ENCODE assay signal across 9 mouse cellular contexts in the genomic region with DNA sequence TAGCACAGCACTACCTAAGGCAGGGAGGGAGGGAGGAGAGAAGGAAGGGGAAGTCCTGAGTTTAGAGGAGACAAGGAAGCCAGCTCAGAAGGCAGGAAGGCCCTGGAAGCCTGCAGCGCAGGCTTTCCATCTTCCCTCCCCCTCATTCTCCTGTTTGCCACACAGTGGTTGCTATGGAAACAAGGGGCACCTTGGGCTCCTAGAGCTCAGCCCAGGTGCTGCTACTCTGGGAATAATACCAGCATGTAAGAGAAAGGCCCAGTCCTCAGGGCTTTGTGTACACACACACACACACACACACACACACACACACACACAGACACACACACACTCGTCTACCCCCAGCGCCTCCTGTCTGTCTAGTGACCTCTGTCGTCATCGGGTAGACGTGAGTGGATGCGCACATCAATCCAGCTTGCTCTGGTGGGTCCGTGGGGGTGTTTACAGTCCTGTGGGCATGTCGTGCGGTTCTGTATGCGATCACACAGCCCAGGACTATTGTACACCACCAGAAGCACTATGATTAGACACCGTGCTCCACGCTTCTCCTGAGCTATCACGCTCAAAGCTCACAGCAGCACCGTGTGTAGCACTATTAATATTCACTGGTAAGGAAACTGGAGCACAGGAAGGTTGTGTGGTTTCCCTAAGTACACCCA. TPM values are rescaled to one million over a fixed set of nuclear protein-coding genes. Genes with fewer than 3 reads are reported as not detected.
A peak's percentile ranks its signal among the peaks of the same experiment; 100 is the strongest.
DNase-seq lines count a peak whose midpoint lies in the region; ATAC-seq and TF ChIP-seq lines count a peak whose summit lies in the region.
"Had no signal": no experiment of that assay in that cellular context is flagged by ENCODE, and none has a peak within 500 bp of the region (broad histone marks: within the 10 kb centered on the region; RNA-seq: fewer than 3 reads in every experiment).

No protein-coding gene starts in this region.

- DNase-seq in kidney, postnatal 4 days: no peak
- DNase-seq in ES-CJ7 (ENCODE audit: low read depth, low spot score): peak; percentile 82
- no peak for DNase-seq in liver, embryonic 14.5 days (ENCODE audit: low read depth in 3 of 3, low spot score in 3 of 3)
- DNase-seq in cerebellum, adult 9-10 months: no peak
- DNase-seq in Muller cell, postnatal 12 days (ENCODE audit: inconsistent ontology term): no peak

- no peaks in the 10 kb centered on the region for H3K9me3 ChIP-seq in kidney, embryonic 16.5 days (ENCODE audit: low read length)
- no peaks in the 10 kb centered on the region for H3K9me3 ChIP-seq in forebrain, embryonic 13.5 days (replicated peaks)
- H3K9me3 ChIP-seq in liver, embryonic 14.5 days (ENCODE audit: control insufficient read depth, low read length): no peaks in the 10 kb centered on the region

- no peak overlapping the region for H3K4me2 ChIP-seq in kidney, embryonic 16.5 days (replicated peaks; ENCODE audit: low read depth, low read length)
- no peak overlapping the region for H3K4me2 ChIP-seq in forebrain, embryonic 13.5 days
- 0 out of 2 replicates have a peak overlapping the region, but pooled peaks have one; percentile 52 for H3K4me2 ChIP-seq in liver, embryonic 14.5 days (ENCODE audit: low read depth)

- no peak for TF ChIP-seq EP300 in liver, embryonic 14.5 days (IDR thresholded peaks at IDR 0.05; ENCODE audit: low read depth)

- TF ChIP-seq CTCF in liver, embryonic 14.5 days (IDR thresholded peaks at IDR 0.05; ENCODE audit: low read depth): no peak

- H3K27me3 ChIP-seq in kidney, embryonic 16.5 days (ENCODE audit: insufficient read depth, low read length): no peaks in the 10 kb centered on the region
- no peaks in the 10 kb centered on the region for H3K27me3 ChIP-seq in forebrain, embryonic 13.5 days
- no peaks in the 10 kb centered on the region for H3K27me3 ChIP-seq in liver, embryonic 14.5 days (ENCODE audit: control insufficient read depth, insufficient read depth, low read length)

- H3K4me1 ChIP-seq in kidney, embryonic 16.5 days (ENCODE audit: insufficient read depth, low read length): peaks cover 36% of the 10 kb centered on the region
- H3K4me1 ChIP-seq in forebrain, embryonic 13.5 days: peaks cover 19% of the 10 kb centered on the region
- peaks cover 30 to 42% of the 10 kb centered on the region in 2 experiments for H3K4me1 ChIP-seq in liver, embryonic 14.5 days (replicated peaks; ENCODE audit: control insufficient read depth in 2 of 2, insufficient read depth in 2 of 2, low read length in 1 of 2)

- H3K4me3 ChIP-seq in kidney, embryonic 16.5 days (ENCODE audit: low read length): no peak overlapping the region
- no peak overlapping the region for H3K4me3 ChIP-seq in forebrain, embryonic 13.5 days
- no peak overlapping the region for H3K4me3 ChIP-seq in liver, embryonic 14.5 days (ENCODE audit: insufficient read depth in 1 of 2, low read depth in 2 of 2, low read length in 2 of 2)
- H3K4me3 ChIP-seq: erythroblast, embryonic 14.5 days had no signal

- H3K27ac ChIP-seq in kidney, embryonic 16.5 days (ENCODE audit: low read length): no peak overlapping the region
- peak overlapping the region; percentile 72 for H3K27ac ChIP-seq in forebrain, embryonic 13.5 days
- peak overlapping the region; percentile 58; the same call in 1 of the 2 replicates for H3K27ac ChIP-seq in liver, embryonic 14.5 days

- WGBS in kidney, embryonic 16.5 days: 59% methylated on average over 15 of the region's 15 CpGs
- 46% methylated on average over 15 of the region's 15 CpGs for WGBS in forebrain, embryonic 13.5 days
- WGBS in liver, embryonic 14.5 days (ENCODE audit: insufficient replicate concordance): 47% methylated on average over 15 of the region's 15 CpGs

- H3K36me3 ChIP-seq in kidney, embryonic 16.5 days (ENCODE audit: insufficient read depth, low read length): no peaks in the 10 kb centered on the region
- no peaks in the 10 kb centered on the region for H3K36me3 ChIP-seq in forebrain, embryonic 13.5 days (ENCODE audit: poor library complexity, severe bottlenecking)
- H3K36me3 ChIP-seq in liver, embryonic 14.5 days (replicated peaks; ENCODE audit: control insufficient read depth, insufficient read depth, low read depth): no peaks in the 10 kb centered on the region

- no peak for ATAC-seq in kidney, embryonic 16.5 days (ENCODE audit: low FRiP score, low TSS enrichment)
- peak; percentile 67 for ATAC-seq in forebrain, embryonic 13.5 days
- ATAC-seq in liver, embryonic 14.5 days (ENCODE audit: insufficient read depth): no peak
- no peak for ATAC-seq in erythroid progenitor cell, adult 5-6 weeks (replicated peaks; ENCODE audit: low FRiP score, poor library complexity, severe bottlenecking)

- 0 out of 2 replicates have a peak overlapping the region, but pooled peaks have one; percentile 27 for H3K9ac ChIP-seq in kidney, embryonic 16.5 days (replicated peaks; ENCODE audit: low read length)
- peak overlapping the region; percentile 18; the same call in 1 of the 2 replicates for H3K9ac ChIP-seq in forebrain, embryonic 13.5 days
- no peak overlapping the region for H3K9ac ChIP-seq in liver, embryonic 14.5 days (replicated peaks)

RNA-seq across cellular contexts. Expression of gene Rap1gap2, which starts 55.9 kb away (rescaled TPM):
- polyA plus RNA-seq in kidney, embryonic 16.5 days (2015; fragmentation: Nextera tagmentation; extraction: Ambion mirVana): 5.5 and 6.2 TPM in 2 replicates
- polyA plus RNA-seq in forebrain, embryonic 13.5 days (2015; fragmentation: Nextera tagmentation; extraction: Ambion mirVana): 4.0 and 6.2 TPM in 2 replicates
- polyA plus RNA-seq in liver, embryonic 14.5 days (2012; rRNA removed): 0.95 and 0.98 TPM in 2 replicates
- polyA plus RNA-seq in liver, embryonic 14.5 days (2014; fragmentation: Nextera tagmentation; extraction: Ambion mirVana): 0.56 and 0.71 TPM in 2 replicates
- total RNA-seq in erythroid progenitor cell, adult 5-6 weeks (2015; ENCODE audit: low replicate concordance): 1.3 and 3.6 TPM in 2 replicates
- total RNA-seq in erythroid progenitor cell, adult 5-6 weeks (2017; ENCODE audit: low replicate concordance): 1.2 and 3.0 TPM in 2 replicates
